Mouse (Mus musculus) spleen, embryonic (tissue): ENCODE results near the gene Ssb.

Experiments
- CTCF ChIA-PET: fragments of 350-600 bp; sonication (Branson Sonifier 250); formaldehyde crosslinking; loops from one replicate; lab custom pipeline; 2022; lab: Charles Lee

Ssb gene

DNA sequence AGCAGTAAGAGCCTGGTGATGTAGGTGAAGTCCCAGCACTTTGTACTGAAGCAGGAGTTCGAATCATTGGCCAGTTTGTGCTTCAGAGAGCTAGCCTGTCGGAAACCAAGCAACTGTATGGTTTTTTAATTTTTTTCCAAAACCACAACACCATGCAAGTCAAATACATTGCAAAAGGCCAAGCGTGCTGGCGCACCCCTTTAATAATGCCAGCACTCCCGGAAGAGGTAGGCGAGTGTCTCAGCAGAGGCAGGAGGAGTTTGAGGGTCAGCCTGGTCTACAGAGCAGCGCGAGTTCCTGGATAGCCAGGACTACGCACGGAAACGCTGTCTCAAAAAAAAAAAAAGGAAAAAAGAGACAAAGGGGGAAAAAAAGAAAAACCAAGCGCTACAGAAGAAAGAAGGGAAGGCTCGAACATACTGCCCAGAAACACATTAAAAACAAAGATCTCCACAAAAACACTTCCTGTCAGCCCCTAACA, 350 bp upstream of the Ssb start:
- CTCF ChIA-PET = interaction anchor here (0.6 kb wide), 1 partner anchor 176 kb away, joined by 5 read pairs; no protein-coding TSS in a partner anchor

DNA sequence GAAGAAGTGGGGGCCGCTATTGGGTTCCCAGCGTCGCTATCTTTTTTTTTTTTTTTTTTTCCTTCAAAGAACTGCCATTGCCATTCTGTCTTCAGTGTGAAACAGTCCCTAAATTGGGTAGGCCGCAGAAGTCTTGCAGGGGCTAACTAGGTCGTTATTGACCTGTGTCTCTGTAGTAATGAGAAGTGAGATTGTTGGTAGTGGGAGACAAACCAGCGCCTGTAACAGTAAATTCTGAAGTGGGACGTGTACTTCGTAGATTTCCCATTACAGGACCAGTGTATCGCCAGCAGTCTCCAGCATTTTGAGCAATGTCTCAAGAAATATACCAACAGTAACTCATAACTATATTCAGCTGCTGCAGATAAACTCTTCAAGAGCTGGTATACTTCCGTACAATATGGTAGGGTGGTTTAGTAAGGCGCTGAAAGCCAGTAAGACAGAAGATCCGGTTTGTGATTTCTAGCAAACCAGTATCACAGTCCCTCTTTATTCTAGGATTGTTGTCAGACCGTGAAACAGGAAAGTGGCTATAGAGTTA, 825 bp downstream of the Ssb start:
- CTCF ChIA-PET = interaction anchor here (0.7 kb wide), 1 partner anchor 33 kb away, joined by 14 read pairs; no protein-coding TSS in a partner anchor

DNA sequence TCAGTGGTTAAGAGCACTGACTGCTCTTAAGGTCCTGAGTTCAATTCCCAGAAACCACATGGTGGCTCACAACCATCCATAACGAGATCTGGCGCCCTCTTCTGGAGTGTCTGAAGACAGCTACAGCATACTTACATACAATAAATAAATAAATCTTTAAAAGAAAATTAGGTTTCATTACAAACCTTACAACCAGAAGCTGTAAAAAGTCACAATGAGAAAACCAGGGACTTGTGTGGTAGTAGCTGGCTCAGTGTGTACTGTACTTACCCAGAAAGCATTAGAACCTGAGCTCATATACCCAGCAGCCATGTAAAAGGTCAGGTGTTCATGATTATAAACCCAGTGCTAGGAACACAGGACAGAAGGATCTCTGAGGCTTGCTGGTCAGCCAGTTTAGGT, 22.6 kb downstream of the Ssb start:
- CTCF ChIA-PET = interaction anchor here (0.8 kb wide), 1 partner anchor 12 kb away, joined by 3 read pairs; no protein-coding TSS in a partner anchor

DNA sequence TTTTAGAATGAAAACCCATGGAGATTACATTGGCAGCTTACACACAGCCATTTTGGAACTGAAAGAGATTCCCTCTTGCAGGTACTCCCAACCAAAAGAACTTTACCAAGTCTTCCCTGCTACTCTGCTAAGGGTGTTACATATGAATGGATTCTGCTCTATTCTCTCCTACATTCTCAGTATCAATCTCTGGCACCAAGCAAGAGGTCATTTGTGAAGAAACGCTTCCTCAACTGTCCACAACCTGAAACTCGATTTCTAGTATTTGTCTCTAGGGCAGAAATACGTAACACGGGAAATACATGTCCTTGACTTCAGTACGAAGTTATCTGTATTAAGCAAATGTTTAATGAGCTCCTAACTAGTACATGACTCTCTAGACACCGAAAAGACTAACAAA, 23.2 kb downstream of the Ssb start:
- CTCF ChIA-PET = interaction anchor here (0.8 kb wide), 1 partner anchor 12 kb away, joined by 3 read pairs; no protein-coding TSS in a partner anchor

- CTCF ChIA-PET = no interaction called here
Observed at GRCm38 (mm10) chr2:69885050-69885449, 23.7 kb downstream of the Ssb start.

DNA sequence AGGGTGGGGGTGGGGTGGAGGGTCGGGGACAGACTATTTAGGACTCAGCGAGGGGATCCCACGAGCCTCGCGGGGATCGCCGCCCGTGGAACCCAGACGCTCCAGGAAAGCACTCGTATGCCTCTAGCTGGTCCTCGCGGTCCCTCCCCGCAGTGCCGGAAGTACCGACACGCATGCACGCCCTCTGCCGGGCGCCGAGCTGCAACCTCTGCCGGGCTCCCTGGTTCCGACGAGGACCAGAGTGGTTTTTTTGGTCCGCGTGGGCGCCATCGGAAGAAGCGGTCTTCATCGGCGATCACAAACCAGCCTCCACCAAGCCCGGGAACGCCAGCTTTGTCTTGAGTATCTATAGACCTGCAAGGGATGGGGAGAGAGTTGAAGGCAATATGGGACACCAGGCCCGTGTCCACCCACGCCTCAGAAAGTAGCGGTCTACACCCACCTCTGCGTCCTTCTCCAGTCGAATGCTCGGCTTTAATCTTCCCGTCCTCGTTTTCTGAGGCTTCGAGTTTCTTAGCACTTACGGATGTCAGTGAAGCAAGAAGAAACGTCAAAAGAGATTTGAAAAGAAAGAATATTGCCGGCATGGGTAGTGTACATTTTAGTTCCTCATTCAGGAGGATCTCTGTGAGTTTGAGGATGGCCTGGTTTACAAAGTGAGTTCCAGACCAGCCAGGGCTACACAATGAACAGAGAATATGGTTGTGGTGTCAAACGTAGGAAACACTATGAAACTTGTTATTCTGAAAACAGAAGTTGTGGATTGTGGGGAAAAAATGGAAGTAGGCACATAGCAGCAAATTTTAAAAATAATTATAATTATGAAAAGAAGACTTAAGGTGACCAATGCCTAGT, 24.3 kb downstream of the Ssb start, which contains the start of gene Mettl5:
Gene Mettl5, minus strand, starts transcription at position 165 of the 855 bp plus-strand sequence.
- CTCF ChIA-PET = no interaction called here

DNA sequence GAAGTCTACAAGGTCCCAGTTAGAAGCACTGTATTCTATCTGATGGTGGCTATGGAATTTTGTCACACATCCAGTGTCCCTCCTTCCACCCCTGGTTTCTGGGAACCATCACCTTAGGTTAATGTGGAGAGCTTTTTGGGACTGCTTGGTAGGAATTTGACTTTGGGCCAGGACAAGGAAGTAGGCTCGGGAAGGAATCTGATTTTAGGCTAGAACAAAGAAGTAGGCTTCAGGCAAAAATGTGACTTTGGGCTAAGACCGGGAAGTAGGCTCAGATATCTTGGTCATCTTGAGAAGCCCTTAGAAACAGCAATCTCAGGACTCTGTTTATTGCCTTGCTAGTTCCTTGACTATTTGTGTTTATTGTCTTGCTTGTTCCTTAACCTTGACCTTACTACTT, 27.6 kb downstream of the Ssb start:
- CTCF ChIA-PET = no interaction called here

DNA sequence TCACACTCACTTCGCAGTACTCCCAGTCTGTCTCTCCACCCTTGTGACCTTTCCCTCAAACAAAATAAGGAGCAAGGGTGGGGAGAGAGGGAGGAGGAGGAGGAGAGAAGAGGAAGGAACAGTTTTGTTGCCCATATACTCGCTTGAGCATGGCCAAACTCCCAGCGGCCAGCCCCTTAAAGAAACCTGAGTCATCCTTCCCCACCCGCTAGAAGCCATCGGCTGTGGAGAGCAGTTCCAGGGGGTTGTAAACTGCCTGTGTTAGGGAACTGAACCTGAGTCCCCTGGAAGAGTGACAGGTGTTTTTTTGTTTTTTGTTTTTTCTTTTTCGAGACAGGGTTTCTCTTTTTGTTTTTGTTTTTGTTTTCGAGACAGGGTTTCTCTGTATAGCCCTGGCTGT, 29.5 kb downstream of the Ssb start:
- CTCF ChIA-PET = no interaction called here

DNA sequence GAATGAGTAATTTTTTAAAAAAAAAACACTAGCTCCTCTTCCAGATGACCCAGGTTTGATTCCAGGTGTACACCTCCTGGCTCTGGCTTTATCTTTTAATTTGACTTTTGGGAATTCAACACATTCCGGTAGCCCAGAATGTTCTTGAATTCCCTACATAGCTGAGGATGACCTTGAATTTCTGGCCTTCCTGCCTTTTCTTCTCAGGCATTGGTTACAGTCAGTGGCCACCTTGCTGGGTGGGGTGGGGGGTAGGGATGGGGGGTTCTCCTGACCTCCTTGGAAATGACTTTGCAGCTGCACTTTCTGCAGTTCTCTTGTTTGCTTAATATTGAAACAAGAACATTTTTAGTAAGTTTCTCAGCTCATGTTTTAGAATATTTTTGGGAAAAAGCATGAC, 31.8 kb downstream of the Ssb start:
- CTCF ChIA-PET = no interaction called here

GRCm38 (mm10) chr2:69893891-69894290, 32.5 kb downstream of the Ssb start:
- CTCF ChIA-PET = no interaction called here

- CTCF ChIA-PET = interaction anchor here (0.5 to 1.1 kb wide), 2 partner anchors 12 to 33 kb away, joined by 3 to 14 read pairs; no protein-coding TSS in a partner anchor
Observed at GRCm38 (mm10) chr2:69895502-69896223, 34.3 kb downstream of the Ssb start.

DNA sequence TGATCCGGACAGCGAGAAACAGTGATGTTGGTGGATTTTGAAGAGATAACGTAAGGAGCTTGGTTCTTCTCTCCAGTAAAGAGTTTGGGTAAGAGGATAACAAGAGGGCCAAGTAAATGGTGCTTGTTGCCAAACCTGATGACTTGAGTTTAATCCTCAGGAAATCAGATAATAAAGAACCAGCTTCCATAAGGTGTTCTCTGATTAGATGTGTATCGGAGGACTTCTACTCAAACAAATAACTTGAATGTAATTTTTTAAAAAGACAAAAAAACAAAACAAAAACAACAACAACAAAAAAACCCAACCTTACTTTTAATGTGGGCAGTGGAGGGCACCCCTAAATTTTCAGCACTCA, 34.8 kb downstream of the Ssb start:
- CTCF ChIA-PET = interaction anchor here (1.1 kb wide), 1 partner anchor 12 kb away, joined by 3 read pairs; no protein-coding TSS in a partner anchor

DNA sequence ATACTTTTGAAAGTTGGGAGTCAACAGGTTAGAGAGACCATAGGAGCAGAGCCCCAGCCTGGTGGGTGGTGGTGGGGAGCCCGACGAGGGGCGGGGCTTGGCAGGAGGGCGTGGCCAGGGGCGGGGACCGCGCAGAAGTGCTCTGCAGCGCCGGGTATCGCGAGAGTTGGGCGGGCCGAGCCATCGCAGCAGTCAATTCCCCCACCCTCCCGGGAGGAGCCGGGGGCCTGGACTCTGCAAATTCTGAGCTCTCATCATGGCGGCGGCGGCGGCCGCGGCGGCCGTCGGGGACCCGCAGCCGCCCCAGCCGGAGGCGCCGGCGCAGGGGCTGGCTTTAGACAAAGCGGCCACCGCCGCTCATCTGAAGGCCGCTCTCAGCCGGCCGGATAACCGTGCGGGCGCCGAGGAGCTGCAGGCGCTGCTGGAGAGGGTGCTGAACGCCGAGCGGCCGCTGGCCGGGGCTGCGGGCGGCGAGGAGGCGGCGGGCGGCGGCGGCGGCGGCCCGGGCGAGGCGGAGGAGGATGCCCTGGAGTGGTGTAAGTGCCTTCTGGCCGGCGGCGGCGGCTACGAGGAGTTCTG, 35.8 kb downstream of the Ssb start, which contains the start of gene Ubr3:
Gene Ubr3, plus strand, starts transcription at position 208 of the 579 bp plus-strand sequence.
- CTCF ChIA-PET = no interaction called here

DNA sequence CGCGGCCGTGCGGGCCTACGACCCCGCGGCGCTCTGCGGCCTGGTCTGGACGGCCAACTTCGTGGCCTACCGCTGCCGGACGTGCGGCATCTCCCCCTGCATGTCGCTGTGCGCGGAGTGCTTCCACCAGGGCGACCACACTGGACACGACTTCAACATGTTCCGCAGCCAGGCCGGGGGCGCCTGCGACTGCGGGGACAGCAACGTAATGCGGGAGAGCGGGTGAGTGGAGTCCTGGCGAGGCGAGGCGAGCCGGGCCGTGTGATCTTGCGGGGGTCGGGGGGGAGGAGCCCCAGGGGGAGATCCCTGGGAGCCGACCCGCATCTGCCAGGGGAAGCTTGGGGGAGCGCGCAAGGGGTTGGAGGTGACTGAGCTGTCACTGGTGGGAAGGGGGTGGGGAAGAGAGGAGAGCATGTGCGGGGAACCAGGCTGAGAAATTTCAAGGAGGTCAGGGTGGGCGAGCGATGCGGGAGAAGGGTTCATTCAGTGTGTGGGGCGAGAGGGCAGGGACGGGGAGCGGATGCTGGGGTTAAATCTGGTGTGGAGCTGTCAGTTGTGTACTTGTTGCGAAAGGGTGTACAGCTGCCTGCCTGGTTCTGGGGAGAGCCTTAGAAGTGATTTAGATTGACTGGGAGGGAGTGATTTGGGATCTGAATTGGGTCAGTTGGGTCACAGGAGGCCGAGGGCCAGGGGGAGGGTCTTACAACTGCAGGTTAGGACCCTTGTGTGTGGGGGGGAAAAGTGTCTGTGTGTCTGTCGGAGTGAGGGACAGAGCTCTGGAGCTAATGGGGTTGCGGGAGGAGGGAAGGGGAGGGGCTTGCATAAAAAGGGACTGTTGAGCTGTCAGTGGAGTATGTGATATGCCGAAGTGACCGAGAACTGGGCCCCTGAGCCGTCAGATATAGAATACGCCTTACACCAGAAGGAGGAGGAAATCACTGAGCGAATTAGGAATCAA, 36.5 kb downstream of the Ssb start:
- CTCF ChIA-PET = interaction anchor here (0.6 kb wide), 1 partner anchor 10 kb away, joined by 3 read pairs; no protein-coding TSS in a partner anchor

GRCm38 (mm10) chr2:69903541-69903940, 42.2 kb downstream of the Ssb start:
- CTCF ChIA-PET = no interaction called here

DNA sequence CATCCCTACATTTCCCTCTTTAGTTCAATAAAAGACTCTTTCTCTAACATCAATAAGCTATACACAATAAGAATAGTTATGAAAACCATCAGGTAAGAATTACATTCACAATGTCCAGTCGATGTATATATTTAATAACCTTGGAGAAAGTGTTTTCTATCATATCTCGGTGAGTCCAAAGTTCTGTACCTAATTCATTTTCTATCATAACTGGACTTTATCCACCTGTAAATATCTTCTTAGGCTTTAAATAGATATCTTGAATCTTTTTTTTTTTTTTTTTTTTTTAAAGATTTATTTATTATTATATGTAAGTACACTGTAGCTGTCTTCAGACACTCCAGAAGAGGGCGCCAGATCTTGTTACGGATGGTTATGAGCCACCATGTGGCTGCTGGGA, 46.0 kb downstream of the Ssb start:
- CTCF ChIA-PET = interaction anchor here (0.7 kb wide), 1 partner anchor 126 kb away, joined by 3 read pairs; no protein-coding TSS in a partner anchor

GRCm38 (mm10) chr2:69912801-69913200, 51.4 kb downstream of the Ssb start:
- CTCF ChIA-PET = no interaction called here

GRCm38 (mm10) chr2:69917301-69917700, 55.9 kb downstream of the Ssb start:
- CTCF ChIA-PET = no interaction called here
